Mouse (Mus musculus) thymus, adult 2 months (tissue): ENCODE data around the gene Drc1.

Experiments
- CTCF ChIP-seq: fragments of 200-500 bp; IDR thresholded peaks from 2 replicates; pipeline ENCODE4 v1.5.1; 2012; ENCODE audit warnings: mild to moderate bottlenecking, control low read depth, low read length, moderate library complexity, borderline replicate concordance; ENCODE audit not compliant: control insufficient read depth, poor library complexity, insufficient read depth; ENCODE audit errors: extremely low read depth
- POLR2A ChIP-seq: fragments of 200-500 bp; IDR thresholded peaks from 2 replicates; pipeline ENCODE4 v1.6.1; 2012; ENCODE audit warnings: mild to moderate bottlenecking, low read length, control low read depth, moderate library complexity; ENCODE audit not compliant: control insufficient read depth, poor library complexity, insufficient read depth; ENCODE audit errors: extremely low read depth

DNA sequence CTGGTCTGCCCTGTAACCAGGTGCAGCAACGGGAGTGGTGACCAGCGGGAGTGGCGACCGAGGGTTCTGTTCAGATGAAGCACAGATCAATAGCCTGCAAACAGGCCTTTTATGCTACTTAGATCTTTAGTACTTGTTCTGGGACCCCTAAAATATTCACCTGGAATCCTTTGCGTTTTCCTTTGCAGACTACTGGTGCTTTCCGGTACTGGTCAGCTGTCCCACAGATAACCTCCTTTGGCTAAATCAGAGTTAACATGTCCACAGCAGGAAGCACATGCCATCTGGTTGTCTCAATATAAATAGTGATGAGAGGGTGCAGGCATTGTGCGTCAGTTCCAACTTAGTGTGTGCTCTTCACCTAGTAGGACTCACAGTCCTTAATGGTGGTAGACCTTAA, 22.4 kb upstream of the Drc1 start:
- TF ChIP-seq CTCF (no peak), POLR2A (no peak)
